Mouse (Mus musculus) adrenal gland, postnatal 10 days (tissue): Measurements from ENCODE around the gene Lrfn2. TPM values are rescaled to one million over a fixed set of nuclear protein-coding genes. Genes with fewer than 3 reads are reported as not detected.
A peak's percentile ranks its signal among the peaks of the same experiment; 100 is the strongest.

Experiments used
- DNase-seq: peaks from one replicate; pipeline ENCODE4 v3.0.0; 2021; ENCODE audit warnings: mixed read lengths
- total RNA-seq, 2 experiments: library from RNA; stranded (reverse); gene quantifications; 2 replicates each; pipeline ENCODE4 v1.2.3; 2021

Lrfn2 gene
- total RNA-seq, 2 experiments from 2014 or later, result 0.51 to 0.57 TPM

DNA sequence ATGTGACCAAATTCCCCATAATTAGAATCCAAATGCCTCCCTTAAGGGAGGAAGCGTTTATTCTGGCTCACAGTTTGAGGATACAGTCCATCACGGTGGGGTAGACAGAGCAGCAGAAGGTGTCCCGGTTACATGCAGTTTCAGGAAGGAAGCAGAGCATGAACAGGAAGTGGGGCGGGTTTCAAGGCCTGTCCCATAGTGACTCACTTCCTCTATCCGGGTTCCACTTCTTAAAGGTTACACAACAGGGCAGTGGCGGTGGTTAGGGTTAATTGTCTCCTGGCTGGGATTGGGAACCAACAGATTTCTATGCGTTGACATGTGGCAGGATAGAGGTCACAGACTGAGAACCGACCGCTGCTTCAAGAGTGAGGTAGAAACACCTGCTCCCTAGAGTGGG lies 31.6 kb downstream of the Lrfn2 start:
- DNase-seq, result no peak

- DNase-seq, result no peak
These were observed 36.1 kb downstream of the Lrfn2 start for GRCm38 (mm10) chr17:48968304-48968703.

DNA sequence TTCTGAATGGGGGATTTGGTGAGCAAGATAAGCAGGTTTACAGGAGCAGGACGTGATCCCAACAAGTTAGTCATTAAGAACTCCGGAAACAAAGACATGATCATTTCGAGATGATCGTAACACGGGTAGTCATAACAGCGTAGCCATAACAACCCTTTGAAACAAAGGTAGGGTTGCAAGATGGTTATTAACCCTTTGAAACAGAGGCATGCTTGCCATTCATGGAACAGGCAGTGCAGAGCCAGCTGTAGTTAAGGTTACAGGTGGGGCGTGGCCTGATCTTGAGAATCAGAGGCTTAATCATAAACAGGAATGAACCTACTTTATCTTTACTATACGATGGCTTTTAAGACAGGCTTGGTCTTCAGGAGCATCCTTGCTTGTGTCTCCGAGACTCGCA lies 39.1 kb downstream of the Lrfn2 start:
- DNase-seq, result no peak

GRCm38 (mm10) chr17:48972866-48973265 lies 40.7 kb downstream of the Lrfn2 start:
- DNase-seq, result no peak

- DNase-seq, result no peak
These were observed 41.2 kb downstream of the Lrfn2 start for GRCm38 (mm10) chr17:48973394-48973793.

GRCm38 (mm10) chr17:48975055-48975454 lies 42.9 kb downstream of the Lrfn2 start:
- DNase-seq, result no peak

- DNase-seq, result no peak
These were observed 44.4 kb downstream of the Lrfn2 start for GRCm38 (mm10) chr17:48976611-48977022.

- DNase-seq, result no peak
These were observed 63.2 kb downstream of the Lrfn2 start for GRCm38 (mm10) chr17:48995256-48995993.

DNA sequence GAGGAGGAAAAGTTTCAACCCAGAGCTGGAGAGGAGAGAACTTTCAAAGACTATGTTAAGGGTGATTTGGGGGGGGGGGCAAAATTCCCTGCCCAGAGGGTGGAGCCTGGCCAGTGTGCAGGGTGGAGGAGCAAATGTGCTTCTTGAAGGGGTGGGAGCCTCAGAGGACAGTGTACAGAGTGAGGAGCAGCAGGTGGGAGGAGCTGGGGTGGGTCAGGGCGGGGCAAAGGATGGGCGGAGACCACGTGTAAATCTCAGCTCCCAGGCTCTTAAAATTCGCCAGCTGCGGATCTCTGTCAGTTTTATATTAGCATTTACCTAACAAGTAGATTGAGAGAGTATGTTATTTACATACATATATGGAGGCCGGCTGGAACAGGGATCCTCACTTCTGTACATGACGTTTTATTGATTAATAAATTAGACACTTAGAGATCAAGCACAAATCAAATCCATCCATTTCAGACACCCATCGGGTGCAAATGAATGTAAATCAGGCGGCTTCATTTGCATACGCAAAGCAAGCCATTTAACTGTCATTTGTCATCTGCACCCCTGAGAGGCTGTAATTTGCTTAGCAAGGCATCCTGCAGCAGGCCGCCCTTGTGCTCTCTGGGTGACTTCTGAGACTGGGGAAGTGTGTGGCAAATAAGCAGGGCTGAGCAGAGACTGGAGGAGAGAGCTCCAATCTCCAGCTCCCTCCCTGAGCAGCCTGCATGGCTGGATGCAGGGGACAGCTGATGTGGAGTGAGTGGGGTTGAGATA lies 67.5 kb downstream of the Lrfn2 start:
- no peak for DNase-seq

DNA sequence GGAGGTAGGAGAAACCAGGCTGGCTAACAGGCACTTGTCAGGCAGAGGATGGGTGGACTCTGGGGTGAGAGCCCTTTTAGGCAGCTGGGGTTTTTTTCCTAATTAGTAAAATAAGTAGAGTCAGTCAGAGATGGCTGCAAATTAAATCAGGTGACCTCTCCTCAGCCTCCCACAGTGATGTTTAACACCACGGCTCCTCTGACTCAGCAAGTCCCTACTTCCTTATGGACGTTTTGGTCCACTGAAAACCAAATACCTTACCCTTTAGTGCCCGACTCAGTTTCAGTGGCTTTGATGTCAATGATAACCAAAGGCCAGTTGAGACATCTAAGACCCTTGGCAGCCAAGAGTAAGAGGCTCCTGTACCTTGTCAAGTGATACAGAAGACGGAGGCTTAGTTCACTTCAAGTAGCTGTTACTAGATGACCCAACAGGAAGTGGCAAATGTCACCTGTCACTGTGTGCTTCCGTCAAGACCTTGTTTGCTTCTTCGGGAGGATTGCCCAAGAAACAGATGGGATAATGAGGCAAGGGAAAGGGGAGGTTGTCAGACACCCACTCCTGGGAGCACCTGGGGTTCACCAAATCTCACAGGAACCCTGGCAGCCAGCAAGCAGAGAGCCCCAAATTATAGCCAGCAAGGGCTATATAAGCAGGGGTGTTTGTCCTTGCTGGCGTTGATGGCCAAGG lies 77.3 kb downstream of the Lrfn2 start:
- DNase-seq, result no peak

GRCm38 (mm10) chr17:49013876-49014600 lies 81.9 kb downstream of the Lrfn2 start:
- no peak for DNase-seq

GRCm38 (mm10) chr17:49015368-49015767 lies 83.2 kb downstream of the Lrfn2 start:
- no peak for DNase-seq

GRCm38 (mm10) chr17:49016229-49016628 lies 84.0 kb downstream of the Lrfn2 start:
- no peak for DNase-seq

GRCm38 (mm10) chr17:49017438-49018415 lies 85.5 kb downstream of the Lrfn2 start:
- no peak for DNase-seq

DNA sequence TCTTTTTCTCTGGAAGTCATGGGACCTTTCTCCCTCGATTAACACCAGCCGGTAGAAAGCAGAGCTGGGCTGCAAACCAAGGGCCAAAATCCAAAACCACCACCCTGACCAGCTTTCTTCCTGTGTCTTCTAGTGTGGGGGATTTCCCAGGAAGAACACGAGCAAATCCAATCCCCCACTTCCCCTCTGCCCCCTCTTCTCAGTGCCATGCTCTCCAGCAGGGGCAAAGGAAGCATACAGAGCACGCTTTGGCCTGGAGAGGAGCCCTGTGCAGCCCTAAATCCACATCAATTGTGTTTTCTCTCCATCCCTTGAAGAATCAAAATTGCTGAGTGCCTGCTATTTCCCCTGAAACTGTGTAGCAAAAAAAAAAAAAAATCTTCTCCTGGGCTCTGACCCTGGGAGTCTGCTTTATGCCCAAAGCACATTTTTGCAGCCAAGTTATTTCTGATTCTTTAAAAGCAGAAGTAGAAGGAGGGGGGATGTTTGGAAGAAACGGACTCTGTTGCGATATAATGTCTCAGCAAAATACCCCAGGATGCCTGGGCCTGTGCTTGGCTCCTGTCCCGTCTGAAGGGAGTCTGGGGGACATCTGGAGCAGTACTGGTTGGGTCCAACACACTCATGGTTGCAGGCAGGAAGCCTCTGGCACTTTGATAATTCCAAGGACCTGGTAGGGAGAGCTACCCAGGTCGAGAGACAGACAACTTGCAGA lies 86.8 kb downstream of the Lrfn2 start:
- DNase-seq, result no peak

- DNase-seq, result peak; percentile 63
These were observed 97.5 kb downstream of the Lrfn2 start for GRCm38 (mm10) chr17:49029556-49030268.

GRCm38 (mm10) chr17:49030269-49030615 lies 98.1 kb downstream of the Lrfn2 start:
- no peak for DNase-seq

DNA sequence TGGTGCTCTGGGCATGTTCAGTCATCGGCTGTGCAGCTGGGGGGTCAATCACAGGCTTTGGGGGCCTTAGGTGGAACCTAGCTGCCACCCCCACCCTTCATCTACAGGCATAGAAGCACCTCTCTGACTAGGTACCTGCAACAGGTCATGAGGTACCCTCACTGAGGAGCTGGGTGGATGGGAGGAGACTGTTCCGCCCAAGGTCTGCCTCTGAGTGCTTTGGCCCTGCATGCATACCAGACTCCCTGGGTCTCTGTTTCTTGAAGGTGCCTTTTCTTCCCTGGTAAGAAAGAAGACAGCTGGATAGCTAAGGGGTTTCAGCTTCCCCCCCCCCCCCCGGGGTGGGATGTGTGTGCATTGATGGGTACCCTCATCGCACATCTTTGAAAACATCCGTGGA lies 98.7 kb downstream of the Lrfn2 start:
- DNase-seq, result no peak

DNA sequence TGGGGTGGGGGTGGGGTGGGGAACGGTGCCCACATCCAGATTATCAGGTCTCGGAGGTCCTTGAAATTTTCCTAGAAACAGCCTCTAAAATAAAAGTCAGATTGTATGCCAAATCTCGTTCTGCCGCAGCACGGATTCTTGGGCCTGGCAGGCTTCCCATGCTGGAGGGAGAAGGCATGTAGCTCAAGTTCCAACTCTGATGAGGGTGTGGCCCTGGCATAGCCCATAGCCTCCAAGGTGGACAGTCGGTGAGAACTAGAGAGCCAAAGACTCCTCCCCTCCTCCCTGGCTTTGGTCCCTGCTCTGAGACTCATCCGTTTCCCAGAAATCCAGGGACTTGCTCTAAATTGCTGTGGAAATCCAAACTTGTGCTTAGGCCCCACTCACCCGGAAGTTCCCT lies 99.6 kb downstream of the Lrfn2 start:
- DNase-seq, result peak; percentile 53

GRCm38 (mm10) chr17:49033276-49033675 lies 101.1 kb downstream of the Lrfn2 start:
- no peak for DNase-seq
